Mouse (Mus musculus) Patski (cell line): ENCODE results near the gene Gm21988. TPM values are rescaled to one million over a fixed set of nuclear protein-coding genes. Genes with fewer than 3 reads are reported as not detected.

Experiments used
- ATAC-seq: fragments of 100-300 bp; one replicate; pipeline ENCODE4 v1.8.0; 2021
- CTCF ChIA-PET: fragments of 350-600 bp; sonication (Branson Sonifier 250); formaldehyde crosslinking; loops from one replicate; lab custom pipeline; 2022; ENCODE audit warnings: inconsistent platforms; lab: Charles Lee
- POLR2A ChIA-PET: fragments of 350-600 bp; sonication (Branson Sonifier 250); formaldehyde crosslinking; loops from one replicate; lab custom pipeline; 2022; ENCODE audit warnings: antibody characterized with exemption, inconsistent platforms; lab: Charles Lee
- DNase-seq: peaks from one replicate; pipeline ENCODE4 v3.0.0-alpha.2; 2011; ENCODE audit warnings: low read depth, low spot score
- H3K27me3 ChIP-seq: fragments of 371-371 bp; one replicate; pipeline ENCODE4 v1.5.1; 2021
- CTCF ChIP-seq: fragments of 100-300 bp; IDR thresholded peaks from one replicate; pipeline ENCODE4 v1.5.1; 2021
- in situ Hi-C: fragments of 300-500 bp; cut with MboI; formaldehyde crosslinking; loops from 3 replicates; pipeline ENCODE4 v1.11.1; 2018; ENCODE audit warnings: low pct_unique_long_range_greater_than_20kb, mixed read lengths
- polyA plus RNA-seq: library from polyadenylated mRNA; unstranded; gene quantifications from one replicate; pipeline ENCODE4 v1.2.3, GENCODE M21; 2021

Gene Gm21988
- polyA plus RNA-seq, 1 experiment from 2014 or later: 4.3 TPM

GRCm38 (mm10) chr11:70193354-70194285 lies 46.0 kb downstream of the Gm21988 start:
- CTCF ChIA-PET: interaction anchor here (1.9 kb wide), 1 partner anchor 23 kb away, joined by 7 read pairs; no protein-coding TSS in a partner anchor
- peak; percentile 82 for DNase-seq
- ATAC-seq: peak; percentile 20
- in situ Hi-C loops: no loop called here
- no peak for TF ChIP-seq CTCF
- POLR2A ChIA-PET: no interaction called here
- no peaks in the 10 kb centered on the region for H3K27me3 ChIP-seq

DNA sequence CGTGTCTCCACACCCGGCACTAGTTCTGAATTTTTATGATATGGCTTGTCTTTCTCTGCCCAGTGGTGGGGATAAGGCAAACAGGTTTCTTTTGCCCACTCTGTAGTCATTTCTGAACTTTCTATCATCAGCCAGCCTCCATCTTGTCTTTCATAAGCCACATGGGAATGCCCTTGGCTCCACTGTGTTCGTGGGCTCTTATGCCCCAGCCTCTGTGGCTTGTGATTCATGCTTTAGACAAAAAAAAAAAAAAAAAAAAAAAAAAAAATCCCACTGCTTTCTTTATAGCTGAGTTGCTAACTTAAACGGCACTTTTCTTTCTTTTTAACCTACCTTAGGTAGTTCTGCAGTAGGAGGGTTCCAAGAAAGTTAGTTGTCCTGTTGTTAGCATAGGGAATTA lies 47.5 kb downstream of the Gm21988 start:
- POLR2A ChIA-PET: interaction anchor here (0.6 kb wide), 2 partner anchors 11 to 116 kb away, joined by 3 to 4 read pairs; no protein-coding TSS in a partner anchor
- no peak for TF ChIP-seq CTCF

GRCm38 (mm10) chr11:70191188-70191587 lies 48.4 kb downstream of the Gm21988 start:
- H3K27me3 ChIP-seq: no peaks in the 10 kb centered on the region
- in situ Hi-C loops: no loop called here
- no peak for TF ChIP-seq CTCF
- ChIA-PET CTCF (interaction anchor here (1.5 kb wide), 1 partner anchor 117 kb away, joined by 3 read pairs; no protein-coding TSS in a partner anchor), POLR2A (no interaction called here)
- no peak for ATAC-seq
- no peak for DNase-seq

More for the DNA sequence above, 47.5 kb downstream of the Gm21988 start:
- CTCF ChIA-PET: no interaction called here
- DNase-seq (no peak), ATAC-seq (no peak)
- H3K27me3 ChIP-seq: no peaks in the 10 kb centered on the region
- in situ Hi-C loops: no loop called here

GRCm38 (mm10) chr11:70189319-70190134 lies 50.1 kb downstream of the Gm21988 start:
- DNase-seq (peak; percentile 74), ATAC-seq (peak; percentile 68)
- CTCF ChIA-PET: no interaction called here
- in situ Hi-C loops: no loop called here
- H3K27me3 ChIP-seq: no peaks in the 10 kb centered on the region
- POLR2A ChIA-PET: no interaction called here
- TF ChIP-seq CTCF: no peak

Other genes with a start within 250 kb of the Gm21988 start
- gene Gabarap, start 248.7 kb downstream of the Gm21988 start, polyA plus RNA-seq: 528 TPM
- gene Phf23, start 244.1 kb downstream of the Gm21988 start, polyA plus RNA-seq: 76.1 TPM
- 41.6 TPM for gene Dvl2, start 239.2 kb downstream of the Gm21988 start, polyA plus RNA-seq
- gene Acadvl, start 224.4 kb downstream of the Gm21988 start, polyA plus RNA-seq: 234 TPM
- gene Dlg4, start 222.9 kb downstream of the Gm21988 start, polyA plus RNA-seq: 48.1 TPM
- not detected for gene Asgr1, start 185.7 kb downstream of the Gm21988 start, polyA plus RNA-seq
- not detected for gene Asgr2, start 147.2 kb downstream of the Gm21988 start, polyA plus RNA-seq
- not detected for gene Mgl2, start 109.5 kb downstream of the Gm21988 start, polyA plus RNA-seq
- gene Clec10a, start 83.6 kb downstream of the Gm21988 start, polyA plus RNA-seq: not detected
- 1.9 TPM for gene Slc16a11, start 27.1 kb downstream of the Gm21988 start, polyA plus RNA-seq
- gene Slc16a13, start 18.8 kb downstream of the Gm21988 start, polyA plus RNA-seq: 12.2 TPM
- not detected for gene Bcl6b, start 10.0 kb downstream of the Gm21988 start, polyA plus RNA-seq
- 50.1 TPM for gene 0610010K14Rik, start 1.9 kb downstream of the Gm21988 start, polyA plus RNA-seq
- 145 TPM for gene Rnasek, start within 50 bp of the Gm21988 start, polyA plus RNA-seq
- 0.03 TPM for gene Alox12, start 15.5 kb upstream of the Gm21988 start, polyA plus RNA-seq
- not detected for gene Alox12e, start 82.8 kb upstream of the Gm21988 start, polyA plus RNA-seq
- not detected for gene Alox15, start 112.2 kb upstream of the Gm21988 start, polyA plus RNA-seq
- 31.0 TPM for gene Pelp1, start 170.2 kb upstream of the Gm21988 start, polyA plus RNA-seq
- gene Arrb2, start 192.8 kb upstream of the Gm21988 start, polyA plus RNA-seq: 22.5 TPM
- gene Med11, start 212.1 kb upstream of the Gm21988 start, polyA plus RNA-seq: 41.3 TPM
- gene Zmynd15, start 219.6 kb upstream of the Gm21988 start, polyA plus RNA-seq: 3.5 TPM
- gene Cxcl16, start 220.2 kb upstream of the Gm21988 start, polyA plus RNA-seq: 32.7 TPM